Mouse (Mus musculus): ENCODE data around the gene Tmem252.

DNA sequence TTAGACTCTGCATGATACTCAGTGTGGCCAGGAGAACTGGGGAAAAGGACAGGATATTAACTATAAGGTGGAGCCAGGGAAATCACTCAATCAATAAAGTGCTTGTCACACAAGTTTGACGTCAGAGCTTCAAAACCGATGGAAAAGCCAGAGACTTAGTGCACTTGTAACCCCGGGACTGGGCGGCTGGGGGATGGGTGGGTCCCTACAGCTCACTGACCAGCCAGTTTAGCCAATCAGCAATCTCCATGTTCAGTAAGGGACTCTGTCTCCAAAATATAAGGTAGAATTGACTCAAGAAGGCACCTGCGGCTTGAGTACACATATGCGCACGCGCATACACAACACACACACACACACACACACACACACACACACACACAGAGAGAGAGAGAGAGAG lies 25.8 kb upstream of the Tmem252 start:
- TF ChIP-seq TAL1 (IDR thresholded peaks at IDR 0.05; ENCODE audit: low read length) (no peak), GATA1 (IDR thresholded peaks at IDR 0.05; ENCODE audit: low read length) (no peak)

Measured in erythroblast, embryonic 14.5 days (primary cell).